Mouse (Mus musculus) R1 (cell line): ENCODE measurements at regions not wholly inside any gene's neighbourhood (a gene's known extent, or its start where the extent isn't known, plus 50 kb on each side); places are given as distances from the start of the nearest gene placed in this dataset.
"Not testable (repeated sequence)": the region's sequence is repeated elsewhere in the genome, so short reads cannot be mapped to it uniquely, and the experiment has no call there.

Source experiments
- DNase-seq: peaks from one replicate; pipeline ENCODE4 v3.0.0-alpha.2; 2018; ENCODE audit warnings: low read depth, low spot score

GRCm38 (mm10) chr2:123655551-123655950 is 434.2 kb upstream of the Sema6d start:
- DNase-seq: no peak

GRCm38 (mm10) chr2:123688290-123689030 is 401.3 kb upstream of the Sema6d start:
- no peak for DNase-seq

- no peak for DNase-seq
Observed at GRCm38 (mm10) chr2:123689801-123690200, 400.0 kb upstream of the Sema6d start.

- no peak for DNase-seq
Observed at GRCm38 (mm10) chr2:123739688-123740087, 350.1 kb upstream of the Sema6d start.

- DNase-seq: no peak
Observed at GRCm38 (mm10) chr2:123740541-123740940, 349.2 kb upstream of the Sema6d start.

GRCm38 (mm10) chr2:123754220-123754619 is 335.5 kb upstream of the Sema6d start:
- no peak for DNase-seq

GRCm38 (mm10) chr2:123754656-123755499 is 334.9 kb upstream of the Sema6d start:
- DNase-seq: not testable (repeated sequence)

- DNase-seq: no peak
Observed at GRCm38 (mm10) chr2:123799226-123799786, 290.5 kb upstream of the Sema6d start.

- no peak for DNase-seq
Observed at GRCm38 (mm10) chr2:123805646-123806045, 284.1 kb upstream of the Sema6d start.

GRCm38 (mm10) chr2:123806370-123806769 is 283.4 kb upstream of the Sema6d start:
- no peak for DNase-seq

- peak; percentile 22 for DNase-seq
Observed at GRCm38 (mm10) chr2:123813182-123813949, 276.4 kb upstream of the Sema6d start.

GRCm38 (mm10) chr2:123813950-123814337 is 275.8 kb upstream of the Sema6d start:
- DNase-seq: no peak

GRCm38 (mm10) chr2:123816627-123817026 is 273.1 kb upstream of the Sema6d start:
- no peak for DNase-seq

- peak; percentile 3 for DNase-seq
Observed at GRCm38 (mm10) chr2:123833540-123834136, 256.1 kb upstream of the Sema6d start.
